Mouse (Mus musculus) liver, adult 2 months (tissue): Measurements from ENCODE around the gene Snx27.

Experiments used
- CTCF ChIP-seq: fragments of 200-500 bp; IDR thresholded peaks from 2 replicates; pipeline ENCODE4 v1.5.1; 2011; ENCODE audit warnings: low read depth, low read length, control low read depth
- POLR2A ChIP-seq: fragments of 200-500 bp; IDR thresholded peaks from 2 replicates; pipeline ENCODE4 v1.6.1; 2011; ENCODE audit warnings: low read length, control low read depth; ENCODE audit not compliant: insufficient read depth; ENCODE audit errors: extremely low read depth

DNA sequence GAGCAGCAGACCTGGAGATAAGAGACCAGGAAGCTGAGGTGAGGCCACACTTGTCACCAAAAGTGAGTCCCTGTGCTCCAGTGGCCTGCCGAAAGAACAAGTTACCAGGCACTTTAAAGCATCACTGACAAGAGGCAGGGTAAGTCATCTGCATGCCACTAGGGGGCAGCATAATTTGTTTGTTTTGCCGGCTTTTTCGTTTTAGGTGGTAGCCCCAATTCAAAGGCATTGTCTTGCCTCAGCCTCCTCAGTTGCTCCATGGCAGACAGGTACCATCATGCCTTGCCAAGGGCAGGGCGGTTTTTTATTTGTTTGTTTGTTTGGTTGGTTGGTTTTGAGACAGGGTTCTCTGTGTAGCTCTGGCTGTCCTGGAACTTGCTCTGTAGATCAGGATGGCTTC, 34.2 kb upstream of the Snx27 start:
- TF ChIP-seq CTCF (peak; percentile 27; the same call in 1 of the 2 replicates), POLR2A (no peak)
